Mouse (Mus musculus): ENCODE results near the gene Cfap61.

Gene Cfap61

GRCm38 (mm10) chr2:146010816-146011215, 76.2 kb downstream of the Cfap61 start:
- DNase-seq (ENCODE audit: low read depth, low spot score): peak; percentile 43

GRCm38 (mm10) chr2:146015341-146016186, 81.0 kb downstream of the Cfap61 start:
- no peak for DNase-seq (ENCODE audit: low read depth, low spot score)

- DNase-seq (ENCODE audit: low read depth, low spot score): no peak
Measured at GRCm38 (mm10) chr2:146022846-146023245, 88.3 kb downstream of the Cfap61 start.

- DNase-seq (ENCODE audit: low read depth, low spot score): no peak
Measured at GRCm38 (mm10) chr2:146043640-146044039, 109.1 kb downstream of the Cfap61 start.

- no peak for DNase-seq (ENCODE audit: low read depth, low spot score)
Measured at GRCm38 (mm10) chr2:146044926-146045890, 110.6 kb downstream of the Cfap61 start.

GRCm38 (mm10) chr2:146047691-146048090, 113.1 kb downstream of the Cfap61 start:
- no peak for DNase-seq (ENCODE audit: low read depth, low spot score)

GRCm38 (mm10) chr2:146048221-146048829, 113.7 kb downstream of the Cfap61 start:
- DNase-seq (ENCODE audit: low read depth, low spot score): no peak

GRCm38 (mm10) chr2:146049339-146049738, 114.8 kb downstream of the Cfap61 start:
- peak; percentile 16 for DNase-seq (ENCODE audit: low read depth, low spot score)

- DNase-seq (ENCODE audit: low read depth, low spot score): no peak
Measured at GRCm38 (mm10) chr2:146050069-146050468, 115.5 kb downstream of the Cfap61 start.

- no peak for DNase-seq (ENCODE audit: low read depth, low spot score)
Measured at GRCm38 (mm10) chr2:146051334-146051733, 116.8 kb downstream of the Cfap61 start.

- DNase-seq (ENCODE audit: low read depth, low spot score): no peak
Measured at GRCm38 (mm10) chr2:146057123-146057522, 122.5 kb downstream of the Cfap61 start.

GRCm38 (mm10) chr2:146058791-146059190, 124.2 kb downstream of the Cfap61 start:
- DNase-seq (ENCODE audit: low read depth, low spot score): no peak

GRCm38 (mm10) chr2:146061421-146062300, 127.1 kb downstream of the Cfap61 start:
- DNase-seq (ENCODE audit: low read depth, low spot score): no peak

- DNase-seq (ENCODE audit: low read depth, low spot score): no peak
Measured at GRCm38 (mm10) chr2:146062330-146063092, 127.9 kb downstream of the Cfap61 start.

- DNase-seq (ENCODE audit: low read depth, low spot score): no peak
Measured at GRCm38 (mm10) chr2:146063093-146064074, 128.8 kb downstream of the Cfap61 start.

GRCm38 (mm10) chr2:146067364-146067763, 132.8 kb downstream of the Cfap61 start:
- no peak for DNase-seq (ENCODE audit: low read depth, low spot score)

GRCm38 (mm10) chr2:146073300-146073699, 138.7 kb downstream of the Cfap61 start:
- no peak for DNase-seq (ENCODE audit: low read depth, low spot score)

GRCm38 (mm10) chr2:146077117-146077516, 142.5 kb downstream of the Cfap61 start:
- no peak for DNase-seq (ENCODE audit: low read depth, low spot score)

GRCm38 (mm10) chr2:146080282-146080681, 145.7 kb downstream of the Cfap61 start:
- DNase-seq (ENCODE audit: low read depth, low spot score): no peak
